Mouse (Mus musculus) layer of hippocampus, adult 8-10 months (tissue): ENCODE data around the gene Gm21915. TPM values are rescaled to one million over a fixed set of nuclear protein-coding genes. Genes with fewer than 3 reads are reported as not detected.

Experiments
- DNase-seq, 2 experiments: peaks; one replicate each; pipeline ENCODE4 v3.0.0; 2022; ENCODE audit warnings: low spot score in 2 of 2
- total RNA-seq, 4 experiments: library from RNA; stranded (reverse); gene quantifications; 2 replicates each; pipeline ENCODE4 v1.2.4; 2022

Gm21915 gene
- total RNA-seq, 4 experiments from 2014 or later: not detected

DNA sequence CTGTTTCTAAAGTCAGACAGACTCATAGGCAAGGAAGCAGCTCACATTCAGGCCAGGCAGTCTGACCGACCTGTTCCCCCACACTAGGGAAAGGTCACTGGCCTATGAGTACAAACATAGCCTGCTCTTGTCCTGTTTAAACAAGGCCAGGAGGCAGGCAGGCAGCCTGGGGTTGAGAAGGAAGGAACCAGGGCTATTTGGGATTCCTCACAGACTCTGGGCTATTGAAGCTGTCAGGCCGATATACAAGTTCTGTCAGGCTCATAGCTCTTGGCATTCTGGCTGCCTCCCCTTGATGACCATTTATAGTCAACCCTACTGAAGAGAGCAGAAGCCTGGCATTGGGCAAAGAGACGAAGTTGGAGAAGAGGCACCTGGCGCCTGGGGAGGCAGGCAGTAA, 41.2 kb downstream of the Gm21915 start:
- DNase-seq: no peak

GRCm38 (mm10) chr9:40717182-40717874, 46.9 kb downstream of the Gm21915 start:
- peak; percentile 12 to 49 for DNase-seq

DNA sequence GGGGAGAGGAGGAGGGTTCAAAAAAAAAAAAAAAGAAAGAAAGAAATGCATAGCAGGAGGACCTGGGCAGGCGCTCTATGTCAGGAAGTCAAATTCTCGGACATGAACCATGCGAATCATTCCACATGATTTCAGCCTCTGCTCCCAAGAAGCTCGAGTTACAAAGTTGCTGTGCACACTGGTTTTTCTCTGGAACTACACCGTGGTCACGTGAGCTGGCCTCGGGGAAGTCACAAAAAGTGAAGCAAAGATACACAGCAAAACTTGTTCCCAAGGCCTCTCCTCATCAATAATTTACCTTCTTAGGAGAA, 47.4 kb downstream of the Gm21915 start:
- DNase-seq: no peak

Other genes with a start within 250 kb of the Gm21915 start
- 100 to 1,000 TPM; 134 to 191 (median 158) TPM for gene Gramd1b, start 139.2 kb upstream of the Gm21915 start, total RNA-seq
- gene Clmp, start 15.3 kb downstream of the Gm21915 start, total RNA-seq: 10 to 100 TPM; 24.3 to 28.4 (median 26.3) TPM
- gene Hspa8, start 130.4 kb downstream of the Gm21915 start, total RNA-seq: 1,000 to 10,000 TPM; 1,628 to 2,341 (median 2,100) TPM
- not detected for gene Bsx, start 203.5 kb downstream of the Gm21915 start, total RNA-seq